Mouse (Mus musculus) testis, adult 2 months (tissue): ENCODE results near the gene Sec23a. TPM values are rescaled to one million over a fixed set of nuclear protein-coding genes. Genes with fewer than 3 reads are reported as not detected.

Source experiments
- H3K27ac ChIP-seq: fragments of 200-500 bp; 2 replicates; pipeline ENCODE4 v1.5.1; 2012; ENCODE audit warnings: low read depth, low read length; ENCODE audit not compliant: control insufficient read depth, insufficient read depth
- H3K27me3 ChIP-seq: fragments of 200-500 bp; 2 replicates; pipeline ENCODE4 v1.6.1; 2012; ENCODE audit warnings: mild to moderate bottlenecking, low read length, moderate library complexity; ENCODE audit not compliant: control insufficient read depth, insufficient read depth
- H3K36me3 ChIP-seq: fragments of 200-500 bp; 2 replicates; pipeline ENCODE4 v1.6.1; 2012; ENCODE audit warnings: mild to moderate bottlenecking, low read length; ENCODE audit not compliant: control insufficient read depth, insufficient read depth
- H3K4me1 ChIP-seq: fragments of 200-500 bp; 2 replicates; pipeline ENCODE4 v1.6.1; 2012; ENCODE audit warnings: low read length; ENCODE audit not compliant: control insufficient read depth, insufficient read depth
- H3K4me3 ChIP-seq: fragments of 200-500 bp; 2 replicates; pipeline ENCODE4 v1.5.1; 2012; ENCODE audit warnings: low read depth, mild to moderate bottlenecking, low read length, moderate library complexity, mixed read lengths; ENCODE audit not compliant: control insufficient read depth
- CTCF ChIP-seq: fragments of 200-500 bp; IDR thresholded peaks from 2 replicates; pipeline ENCODE4 v1.5.1; 2012; ENCODE audit warnings: low read depth, mild to moderate bottlenecking, inconsistent platforms, low read length, moderate library complexity; ENCODE audit not compliant: control insufficient read depth, insufficient read depth, insufficient replicate concordance
- POLR2A ChIP-seq: fragments of 200-500 bp; IDR thresholded peaks from 2 replicates; pipeline ENCODE4 v1.6.1; 2012; ENCODE audit warnings: low read depth, mild to moderate bottlenecking, inconsistent platforms, low read length, moderate library complexity; ENCODE audit not compliant: control insufficient read depth
- polyA plus RNA-seq: library from polyadenylated mRNA; depleted of rRNA; stranded (reverse); fragments of >200 nt; gene quantifications from 2 replicates; pipeline ENCODE4 v1.2.3, GENCODE M21; 2012

Sec23a gene
- polyA plus RNA-seq, 1 experiment, result 62.8 TPM

DNA sequence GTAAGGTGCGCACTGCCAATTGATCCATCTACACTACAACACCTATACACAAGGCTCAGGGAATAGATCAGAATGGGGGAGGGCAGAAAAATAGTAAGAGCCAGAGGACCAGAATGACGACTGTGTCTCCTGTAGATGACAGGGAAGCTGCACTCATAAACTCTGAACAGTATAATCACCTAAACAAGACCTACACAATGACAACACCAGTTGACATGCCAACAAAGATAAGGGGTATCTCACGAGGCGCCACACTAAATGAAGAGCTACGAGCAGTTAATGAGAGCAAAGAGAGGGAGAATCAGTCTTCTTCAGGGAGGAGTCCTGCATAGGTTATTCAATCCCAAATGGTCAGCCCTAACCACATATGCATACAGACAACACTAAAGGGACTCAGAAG, 41.3 kb upstream of the Sec23a start:
- H3K4me1 ChIP-seq, result no peaks in the 10 kb centered on the region
- H3K36me3 ChIP-seq, result no peaks in the 10 kb centered on the region
- TF ChIP-seq POLR2A (no peak), CTCF (no peak)
- no peak overlapping the region for H3K27ac ChIP-seq
- no peak overlapping the region for H3K4me3 ChIP-seq
- H3K27me3 ChIP-seq, result no peaks in the 10 kb centered on the region

GRCm38 (mm10) chr12:59052470-59052869, 40.7 kb upstream of the Sec23a start:
- TF ChIP-seq CTCF (no peak), POLR2A (no peak)
- Histone ChIP-seq H3K27me3 (no peaks in the 10 kb centered on the region), H3K36me3 (no peaks in the 10 kb centered on the region), H3K4me1 (no peaks in the 10 kb centered on the region), H3K4me3 (no peak overlapping the region), H3K27ac (no peak overlapping the region)

DNA sequence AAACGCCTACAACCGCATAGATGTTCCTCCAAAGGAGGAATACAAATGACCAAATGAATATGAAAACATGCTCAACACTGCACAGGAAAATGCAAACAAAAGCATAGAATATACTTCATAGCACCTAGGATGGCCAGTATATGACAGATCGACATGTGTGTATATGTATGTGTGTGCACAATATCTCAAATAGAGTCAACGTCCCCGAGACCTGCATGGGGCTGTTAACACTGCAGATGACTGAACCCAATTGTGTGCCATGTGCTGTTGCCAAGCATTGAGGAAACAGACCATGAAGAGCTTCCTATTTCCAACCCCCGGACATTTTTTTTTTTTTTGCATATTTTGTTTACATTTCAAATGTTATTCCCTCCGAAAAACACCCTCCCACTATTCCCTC, 29.0 kb upstream of the Sec23a start:
- no peaks in the 10 kb centered on the region for H3K27me3 ChIP-seq

GRCm38 (mm10) chr12:59039971-59040844, 28.4 kb upstream of the Sec23a start:
- TF ChIP-seq POLR2A (peak; percentile 91; the same call in 1 of the 2 replicates), CTCF (no peak)
- peak overlapping the region; percentile 64 for H3K4me3 ChIP-seq
- H3K4me1 ChIP-seq, result no peaks in the 10 kb centered on the region
- H3K27me3 ChIP-seq, result no peaks in the 10 kb centered on the region
- H3K36me3 ChIP-seq, result no peaks in the 10 kb centered on the region
- H3K27ac ChIP-seq, result peak overlapping the region; percentile 92

More for the DNA sequence above, 29.0 kb upstream of the Sec23a start:
- Histone ChIP-seq H3K4me3 (no peak overlapping the region), H3K27ac (no peak overlapping the region), H3K4me1 (no peaks in the 10 kb centered on the region), H3K36me3 (no peaks in the 10 kb centered on the region)
- TF ChIP-seq POLR2A (no peak), CTCF (no peak)

- H3K4me3 ChIP-seq, result no peak overlapping the region; the same call in 1 of the 2 replicates
- no peaks in the 10 kb centered on the region for H3K27me3 ChIP-seq
- peak overlapping the region; percentile 92; the same call in 1 of the 2 replicates for H3K27ac ChIP-seq
- no peaks in the 10 kb centered on the region for H3K36me3 ChIP-seq
- TF ChIP-seq CTCF, result no peak
- TF ChIP-seq POLR2A, result no peak
- no peaks in the 10 kb centered on the region for H3K4me1 ChIP-seq
Measured at GRCm38 (mm10) chr12:59039162-59039970, 27.5 kb upstream of the Sec23a start.

DNA sequence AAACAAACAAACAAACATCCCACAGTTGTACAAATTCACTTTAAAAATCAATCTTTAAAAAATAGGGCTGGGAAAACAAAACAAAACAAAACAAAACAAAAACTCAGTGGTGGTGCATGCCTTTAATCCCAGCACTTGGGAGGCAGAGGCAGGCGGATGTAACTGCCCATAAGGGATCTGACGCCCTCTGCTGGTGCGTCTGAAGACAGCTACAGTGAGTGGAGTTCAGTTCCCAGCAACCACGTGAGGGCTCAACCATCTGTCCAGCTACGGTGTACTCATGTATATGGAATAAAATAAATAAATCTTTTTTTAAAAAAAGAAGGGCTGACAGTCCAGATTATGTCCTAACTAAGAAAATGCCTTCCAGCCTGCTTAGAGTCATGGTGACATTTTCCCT, 20.3 kb upstream of the Sec23a start:
- Histone ChIP-seq H3K36me3 (peaks cover 3% of the 10 kb centered on the region), H3K4me1 (no peaks in the 10 kb centered on the region), H3K27me3 (no peaks in the 10 kb centered on the region), H3K27ac (no peak overlapping the region), H3K4me3 (no peak overlapping the region)
- TF ChIP-seq CTCF, result peak; percentile 50; the same call in 1 of the 2 replicates
- no peak for TF ChIP-seq POLR2A

- TF ChIP-seq POLR2A, result no peak
- TF ChIP-seq CTCF, result no peak
- Histone ChIP-seq H3K27ac (no peak overlapping the region), H3K36me3 (peaks cover 3% of the 10 kb centered on the region), H3K4me1 (no peaks in the 10 kb centered on the region), H3K27me3 (no peaks in the 10 kb centered on the region), H3K4me3 (no peak overlapping the region)
Measured at GRCm38 (mm10) chr12:59021306-59021705, 9.5 kb upstream of the Sec23a start.

DNA sequence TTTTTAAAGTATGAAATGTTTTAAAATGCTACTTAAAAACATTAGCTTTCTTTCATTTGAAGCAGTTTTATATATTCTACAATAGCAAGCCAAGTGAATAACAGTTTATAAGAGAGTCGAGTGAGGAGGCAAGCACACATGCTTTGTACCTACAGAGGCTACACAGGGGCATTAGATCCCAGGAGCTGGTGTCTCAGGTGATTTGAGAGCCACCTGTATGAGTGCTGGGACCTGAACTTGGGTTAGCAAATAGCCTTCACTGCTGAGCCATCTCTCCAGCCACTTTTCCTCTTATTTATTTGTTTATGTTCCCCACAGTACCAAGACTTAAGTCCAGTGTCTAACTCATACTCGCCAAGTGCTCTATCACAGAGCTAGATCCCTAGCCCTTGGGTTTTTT, 8.1 kb upstream of the Sec23a start:
- no peak overlapping the region for H3K4me3 ChIP-seq
- no peak for TF ChIP-seq CTCF
- no peak for TF ChIP-seq POLR2A
- no peak overlapping the region for H3K27ac ChIP-seq
- no peaks in the 10 kb centered on the region for H3K4me1 ChIP-seq
- no peaks in the 10 kb centered on the region for H3K27me3 ChIP-seq
- peaks cover 3% of the 10 kb centered on the region for H3K36me3 ChIP-seq
